Mouse (Mus musculus) heart, postnatal 36 days (tissue): ENCODE data around the gene Spi1. TPM values are rescaled to one million over a fixed set of nuclear protein-coding genes. Genes with fewer than 3 reads are reported as not detected.
A peak's percentile ranks its signal among the peaks of the same experiment; 100 is the strongest.
"Not testable (repeated sequence)": the region's sequence is repeated elsewhere in the genome, so short reads cannot be mapped to it uniquely, and the experiment has no call there.

Experiments used
- DNase-seq, 2 experiments: peaks; one replicate each; pipeline ENCODE4 v3.0.0; 2021 to 2022
- intact Hi-C: fragments of 180-260 bp; cut with DNase I; formaldehyde crosslinking; loops from one replicate; pipeline ENCODE4 v1.15.1; 2025
- total RNA-seq, 2 experiments: library from RNA; stranded (reverse); gene quantifications; 2 replicates each; pipeline ENCODE4 v1.2.3; 2021

Spi1 gene
- total RNA-seq: 1 to 10 TPM; 4.2 to 6.2 TPM

GRCm38 (mm10) chr2:91081775-91082695 is at the start of gene Spi1:
Spi1 (plus strand) TSS chr2:91082390.
- intact Hi-C loops: no loop called here
- no peak for DNase-seq

GRCm38 (mm10) chr2:91033000-91033399 is 49.2 kb upstream of the Spi1 start:
- no peak for DNase-seq
- intact Hi-C loops: loop anchor here (5.0 kb wide), 1 partner anchor 69 kb away; no protein-coding TSS in a partner anchor

- intact Hi-C loops: no loop called here
- DNase-seq: peak; percentile 49 to 56
These were observed 46.8 kb upstream of the Spi1 start, which contains the start of gene Rapsn for GRCm38 (mm10) chr2:91035385-91035784. Rapsn (plus strand) TSS chr2:91035620.

- no peak for DNase-seq
- intact Hi-C loops: no loop called here
These were observed 40.4 kb upstream of the Spi1 start for GRCm38 (mm10) chr2:91041786-91042185.

- no peak for DNase-seq
- intact Hi-C loops: no loop called here
These were observed 39.4 kb upstream of the Spi1 start for GRCm38 (mm10) chr2:91042651-91043398.

GRCm38 (mm10) chr2:91044727-91045126 is 37.5 kb upstream of the Spi1 start:
- no peak for DNase-seq
- intact Hi-C loops: no loop called here

GRCm38 (mm10) chr2:91045805-91046204 is 36.4 kb upstream of the Spi1 start:
- DNase-seq, intact Hi-C loops: not testable (repeated sequence)

- intact Hi-C loops: no loop called here
- no peak for DNase-seq
These were observed 34.8 kb upstream of the Spi1 start for GRCm38 (mm10) chr2:91047359-91047758.

- no peak for DNase-seq
- intact Hi-C loops: loop anchor here (5.0 kb wide), 2 partner anchors 35 to 135 kb away; no protein-coding TSS in a partner anchor
These were observed 30.3 kb upstream of the Spi1 start for GRCm38 (mm10) chr2:91051917-91052316.

GRCm38 (mm10) chr2:91052752-91053151 is 29.4 kb upstream of the Spi1 start:
- intact Hi-C loops: loop anchor here (5.0 kb wide), 2 partner anchors 35 to 135 kb away; no protein-coding TSS in a partner anchor
- DNase-seq: no peak

- intact Hi-C loops: loop anchor here (5.0 kb wide), 2 partner anchors 36 to 136 kb away; no protein-coding TSS in a partner anchor
- DNase-seq: no peak
These were observed 28.8 kb upstream of the Spi1 start for GRCm38 (mm10) chr2:91053181-91053933.

- intact Hi-C loops: loop anchor here (1.0 to 5.0 kb wide), 3 partner anchors 37 to 137 kb away; partner anchors contain the start of gene Celf1
- DNase-seq: peak; percentile 97 to 98
These were observed 28.2 kb upstream of the Spi1 start, which contains the start of gene Psmc3 for GRCm38 (mm10) chr2:91053934-91054382. Psmc3 (plus strand) TSS chr2:91054009.

GRCm38 (mm10) chr2:91058435-91058834 is 23.8 kb upstream of the Spi1 start:
- DNase-seq: no peak
- intact Hi-C loops: no loop called here

- no peak for DNase-seq
- intact Hi-C loops: no loop called here
These were observed 22.8 kb upstream of the Spi1 start for GRCm38 (mm10) chr2:91059376-91059775.

GRCm38 (mm10) chr2:91060544-91061355 is 21.4 kb upstream of the Spi1 start:
- intact Hi-C loops: loop anchor here (1.0 kb wide), 1 partner anchor 194 kb away; no protein-coding TSS in a partner anchor
- peak; percentile 47 to 57 for DNase-seq

GRCm38 (mm10) chr2:91061849-91062481 is 20.2 kb upstream of the Spi1 start:
- peak; percentile 46 to 55 for DNase-seq

GRCm38 (mm10) chr2:91062779-91063606 is 19.2 kb upstream of the Spi1 start:
- intact Hi-C loops: no loop called here
- DNase-seq: no peak

More at GRCm38 (mm10) chr2:91061849-91062481, 20.2 kb upstream of the Spi1 start:
- intact Hi-C loops: loop anchor here (1.0 kb wide), 1 partner anchor 196 kb away; no protein-coding TSS in a partner anchor

GRCm38 (mm10) chr2:91064211-91064610 is 18.0 kb upstream of the Spi1 start:
- no peak for DNase-seq
- intact Hi-C loops: no loop called here
